Mouse (Mus musculus): ENCODE results near the gene Zfp423. TPM values are rescaled to one million over a fixed set of nuclear protein-coding genes. Genes with fewer than 3 reads are reported as not detected.

Gene Zfp423
- polyA plus RNA-seq, 1 experiment from 2014 or later, result 6.1 TPM

DNA sequence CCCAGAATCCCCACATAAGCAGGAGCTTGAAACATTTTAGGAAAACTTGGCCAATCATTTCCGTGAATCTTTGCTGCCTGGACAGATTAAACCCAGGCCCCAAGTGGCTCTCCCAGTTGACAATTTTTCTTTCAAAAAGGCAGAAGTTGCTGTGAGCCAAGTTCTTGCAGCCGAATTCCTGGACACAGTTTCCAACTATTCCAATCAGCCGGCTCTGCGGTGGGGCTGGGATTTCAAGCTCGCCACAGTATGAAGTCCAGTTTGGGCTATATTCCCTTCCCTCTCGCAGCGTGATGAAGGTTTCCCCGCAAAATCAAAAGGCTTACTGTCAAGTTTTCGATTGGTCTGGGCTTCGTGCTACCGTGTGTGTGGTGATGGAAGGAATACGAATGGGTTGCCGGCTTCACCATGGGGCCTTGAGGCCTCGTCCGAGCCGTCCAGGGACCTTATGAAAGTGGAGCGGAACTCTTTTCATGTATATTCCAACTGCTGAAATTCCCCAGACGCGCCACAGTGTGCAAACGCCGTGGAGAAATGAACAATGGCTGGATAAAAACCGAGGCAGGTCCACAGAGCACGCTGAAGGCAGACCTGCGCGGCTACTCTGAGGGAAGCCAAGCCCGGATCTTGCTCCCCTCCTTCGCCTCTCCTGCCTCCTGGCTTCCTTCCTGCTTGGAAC, 240.1 kb downstream of the Zfp423 start:
- WGBS, result 70% methylated on average over 27 of the region's 27 CpGs
- DNase-seq (ENCODE audit: low spot score) (no peak), ATAC-seq (replicated peaks; ENCODE audit: low FRiP score, low read depth) (no peak)
- H3K36me3 ChIP-seq (ENCODE audit: insufficient read depth, low read length), result no peaks in the 10 kb centered on the region
- no peaks in the 10 kb centered on the region for H3K9me3 ChIP-seq (replicated peaks; ENCODE audit: low read length)
- no peak overlapping the region for H3K27ac ChIP-seq
- no peak for TF ChIP-seq CTCF (IDR thresholded peaks at IDR 0.05; ENCODE audit: low read depth)
- H3K27me3 ChIP-seq (ENCODE audit: insufficient read depth, low read length), result no peaks in the 10 kb centered on the region
- H3K4me3 ChIP-seq (replicated peaks; ENCODE audit: low read depth, low read length), result no peak overlapping the region
- no peak overlapping the region for H3K9ac ChIP-seq (ENCODE audit: low read depth, low read length)
- no peak overlapping the region for H3K4me2 ChIP-seq (ENCODE audit: low read length)
- peaks cover 15% of the 10 kb centered on the region for H3K4me1 ChIP-seq (replicated peaks; ENCODE audit: insufficient read depth, low read length)

- no peak overlapping the region for H3K27ac ChIP-seq
- ATAC-seq (replicated peaks; ENCODE audit: low FRiP score, low read depth) (no peak), DNase-seq (ENCODE audit: low spot score) (no peak)
- no peak overlapping the region for H3K4me2 ChIP-seq (ENCODE audit: low read length)
- 87% methylated on average over 5 of the region's 5 CpGs for WGBS
- H3K4me3 ChIP-seq (replicated peaks; ENCODE audit: low read depth, low read length), result no peak overlapping the region
- H3K36me3 ChIP-seq (ENCODE audit: insufficient read depth, low read length), result no peaks in the 10 kb centered on the region
- H3K27me3 ChIP-seq (ENCODE audit: insufficient read depth, low read length), result no peaks in the 10 kb centered on the region
- peaks cover 15% of the 10 kb centered on the region for H3K4me1 ChIP-seq (replicated peaks; ENCODE audit: insufficient read depth, low read length)
- TF ChIP-seq CTCF (IDR thresholded peaks at IDR 0.05; ENCODE audit: low read depth), result no peak
- no peaks in the 10 kb centered on the region for H3K9me3 ChIP-seq (replicated peaks; ENCODE audit: low read length)
- no peak overlapping the region for H3K9ac ChIP-seq (ENCODE audit: low read depth, low read length)
Observed at GRCm38 (mm10) chr8:87717445-87717844, 241.9 kb downstream of the Zfp423 start.

DNA sequence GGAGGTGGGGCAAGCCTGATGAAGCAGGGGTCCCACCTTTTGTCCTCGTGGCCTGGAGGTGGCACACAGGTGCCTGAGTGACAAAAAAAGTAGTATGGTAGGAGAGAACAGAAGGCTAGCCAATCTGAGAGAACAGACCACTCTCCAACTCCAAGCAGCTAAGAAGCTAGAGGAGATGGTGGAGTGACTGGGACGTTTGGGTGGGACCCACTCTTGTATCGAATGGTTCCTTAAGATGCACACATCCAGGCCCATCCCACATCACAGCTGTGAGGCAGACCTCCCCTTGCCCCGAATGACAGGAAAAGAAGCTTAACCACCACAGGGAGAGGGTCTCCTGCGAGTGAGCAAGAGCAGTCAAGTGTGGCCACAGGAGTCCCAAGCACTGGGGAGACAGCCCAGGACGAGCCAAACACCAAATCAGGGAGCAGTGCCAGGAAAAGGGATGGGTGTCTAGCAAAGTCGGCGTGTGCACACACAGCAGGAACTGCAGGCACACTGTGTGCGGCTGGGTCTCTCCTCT, 242.6 kb downstream of the Zfp423 start:
- H3K9ac ChIP-seq (ENCODE audit: low read depth, low read length), result no peak overlapping the region
- H3K27me3 ChIP-seq (ENCODE audit: insufficient read depth, low read length), result no peaks in the 10 kb centered on the region
- H3K27ac ChIP-seq, result peak overlapping the region; percentile 70
- peak overlapping the region; percentile 46 for H3K4me2 ChIP-seq (ENCODE audit: low read length)
- no peak overlapping the region for H3K4me3 ChIP-seq (replicated peaks; ENCODE audit: low read depth, low read length)
- peaks cover 15% of the 10 kb centered on the region for H3K4me1 ChIP-seq (replicated peaks; ENCODE audit: insufficient read depth, low read length)
- no peaks in the 10 kb centered on the region for H3K9me3 ChIP-seq (replicated peaks; ENCODE audit: low read length)
- TF ChIP-seq CTCF (IDR thresholded peaks at IDR 0.05; ENCODE audit: low read depth), result no peak
- H3K36me3 ChIP-seq (ENCODE audit: insufficient read depth, low read length), result no peaks in the 10 kb centered on the region
- no peak for DNase-seq (ENCODE audit: low spot score)
- WGBS, result 27% methylated on average over 9 of the region's 9 CpGs
- ATAC-seq (replicated peaks; ENCODE audit: low FRiP score, low read depth), result no peak; the same call in 1 of the 2 replicates

DNA sequence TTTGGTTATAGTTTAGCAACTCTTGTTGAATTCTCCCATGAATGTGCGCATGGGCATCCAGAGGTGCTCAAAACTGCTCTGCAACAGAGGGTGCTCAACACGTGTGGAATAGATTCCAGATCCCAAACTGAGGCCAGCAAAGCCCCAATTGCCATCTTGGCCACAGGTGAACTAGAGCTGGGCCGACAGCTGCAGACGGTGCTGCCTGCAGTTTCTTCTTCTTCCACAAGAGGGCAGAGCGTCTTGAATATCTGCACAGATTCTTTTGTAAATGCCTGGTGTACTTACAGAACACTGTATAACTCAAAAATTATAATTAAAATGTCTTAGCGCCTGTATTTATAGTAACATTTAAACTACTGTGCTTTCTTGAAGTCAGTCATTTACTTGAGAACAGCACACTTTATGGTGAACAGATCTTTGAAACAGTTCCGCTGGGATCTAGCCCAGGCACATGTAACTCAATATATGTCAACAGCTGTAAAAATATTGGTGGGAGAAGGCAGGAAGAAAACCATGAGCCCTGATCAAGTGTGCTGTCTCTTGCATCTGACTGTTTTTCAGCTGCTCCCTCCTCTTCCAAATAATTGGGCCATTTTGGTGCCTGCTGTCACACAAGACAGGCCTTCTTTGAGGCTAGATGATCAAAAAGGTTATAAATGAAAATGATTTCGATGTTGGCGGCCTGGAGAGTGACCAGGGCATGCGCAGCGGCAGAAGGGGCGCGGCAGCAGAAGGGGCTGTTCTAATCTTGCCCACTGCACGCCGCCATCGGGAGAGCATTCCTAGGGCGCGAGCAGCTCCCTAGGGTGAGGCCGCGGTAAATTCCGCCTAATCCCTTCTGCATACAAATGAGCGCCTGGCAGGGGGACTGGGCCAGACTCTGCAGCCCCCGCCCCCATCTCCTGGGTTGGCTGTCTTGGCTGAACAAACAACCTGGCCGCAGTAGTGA, 243.4 kb downstream of the Zfp423 start:
- peak; percentile 90 for TF ChIP-seq CTCF (IDR thresholded peaks at IDR 0.05; ENCODE audit: low read depth)
- Histone ChIP-seq H3K4me3 (replicated peaks; ENCODE audit: low read depth, low read length) (no peak overlapping the region; the same call in 1 of the 2 replicates), H3K4me2 (ENCODE audit: low read length) (peak overlapping the region; percentile 46), H3K9ac (ENCODE audit: low read depth, low read length) (no peak overlapping the region), H3K27ac (peak overlapping the region; percentile 70), H3K27me3 (ENCODE audit: insufficient read depth, low read length) (no peaks in the 10 kb centered on the region), H3K36me3 (ENCODE audit: insufficient read depth, low read length) (no peaks in the 10 kb centered on the region), H3K9me3 (replicated peaks; ENCODE audit: low read length) (no peaks in the 10 kb centered on the region), H3K4me1 (replicated peaks; ENCODE audit: insufficient read depth, low read length) (peaks cover 15% of the 10 kb centered on the region)
- ATAC-seq (replicated peaks; ENCODE audit: low FRiP score, low read depth), result peak; percentile 33; the same call in 1 of the 2 replicates
- peak; percentile 95 for DNase-seq (ENCODE audit: low spot score)
- WGBS, result 15% methylated on average over 24 of the region's 24 CpGs

DNA sequence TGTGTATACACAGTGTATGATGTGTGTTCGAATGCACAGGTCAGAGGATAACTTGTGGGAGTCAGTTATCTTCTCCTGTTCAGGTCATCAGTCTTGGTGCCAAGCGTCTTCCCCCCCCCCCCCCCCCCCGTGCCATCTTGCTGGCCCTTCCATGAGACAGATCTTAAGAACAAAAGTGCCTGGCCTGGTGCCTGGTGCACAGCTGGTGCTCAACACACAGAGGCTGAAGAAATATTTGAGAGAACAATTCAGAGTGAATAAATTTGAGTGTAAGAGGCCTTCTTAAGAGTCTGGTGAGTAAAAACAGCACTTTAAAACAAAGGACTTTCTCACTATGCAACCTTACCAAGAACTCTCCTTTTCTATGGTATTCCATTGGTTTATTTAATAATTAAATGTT, 245.4 kb downstream of the Zfp423 start:
- TF ChIP-seq CTCF (IDR thresholded peaks at IDR 0.05; ENCODE audit: low read depth), result no peak
- Histone ChIP-seq H3K9ac (ENCODE audit: low read depth, low read length) (no peak overlapping the region), H3K4me2 (ENCODE audit: low read length) (no peak overlapping the region), H3K27me3 (ENCODE audit: insufficient read depth, low read length) (no peaks in the 10 kb centered on the region), H3K4me3 (replicated peaks; ENCODE audit: low read depth, low read length) (no peak overlapping the region), H3K9me3 (replicated peaks; ENCODE audit: low read length) (no peaks in the 10 kb centered on the region), H3K4me1 (replicated peaks; ENCODE audit: insufficient read depth, low read length) (peaks cover 12% of the 10 kb centered on the region), H3K27ac (no peak overlapping the region), H3K36me3 (ENCODE audit: insufficient read depth, low read length) (no peaks in the 10 kb centered on the region)
- ATAC-seq (replicated peaks; ENCODE audit: low FRiP score, low read depth) (no peak), DNase-seq (ENCODE audit: low spot score) (no peak)
- 48% methylated on average over 3 of the region's 3 CpGs for WGBS

DNA sequence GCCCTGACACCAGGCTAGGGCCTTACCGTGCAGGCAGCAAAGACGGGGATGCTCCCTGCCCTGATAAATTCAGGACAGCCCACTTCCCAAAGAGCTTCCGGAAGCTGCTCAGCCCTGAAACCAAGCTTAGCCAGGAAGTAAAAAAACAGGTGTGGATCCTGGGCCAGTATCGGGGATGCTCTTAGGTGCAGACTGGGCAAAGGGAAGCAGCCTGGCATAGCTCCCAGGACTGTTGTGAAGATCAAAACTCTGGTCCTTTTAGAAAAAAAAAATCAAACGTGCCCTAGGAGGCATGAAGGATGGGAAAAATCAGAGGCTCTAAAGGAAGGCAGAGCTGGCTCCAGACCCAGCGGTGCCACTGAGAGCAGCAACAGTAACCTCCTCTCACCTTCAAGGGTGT, 247.4 kb downstream of the Zfp423 start:
- Histone ChIP-seq H3K36me3 (ENCODE audit: insufficient read depth, low read length) (no peaks in the 10 kb centered on the region), H3K9ac (ENCODE audit: low read depth, low read length) (no peak overlapping the region), H3K9me3 (replicated peaks; ENCODE audit: low read length) (no peaks in the 10 kb centered on the region), H3K4me1 (replicated peaks; ENCODE audit: insufficient read depth, low read length) (peaks cover 19% of the 10 kb centered on the region), H3K27ac (no peak overlapping the region), H3K4me3 (replicated peaks; ENCODE audit: low read depth, low read length) (no peak overlapping the region), H3K4me2 (ENCODE audit: low read length) (no peak overlapping the region), H3K27me3 (ENCODE audit: insufficient read depth, low read length) (no peaks in the 10 kb centered on the region)
- ATAC-seq (replicated peaks; ENCODE audit: low FRiP score, low read depth) (no peak), DNase-seq (ENCODE audit: low spot score) (no peak)
- no peak for TF ChIP-seq CTCF (IDR thresholded peaks at IDR 0.05; ENCODE audit: low read depth)
- 74% methylated on average over 6 of the region's 6 CpGs for WGBS

All from kidney, postnatal 0 days (tissue).